Mouse (Mus musculus): Measurements from ENCODE around the gene Gm10772.
"Not testable (repeated sequence)": the region's sequence is repeated elsewhere in the genome, so short reads cannot be mapped to it uniquely, and the experiment has no call there.

Gm10772 gene

GRCm38 (mm10) chr13:66227473-66227872 lies at the start of gene Gm10772:
Gene Gm10772, minus strand, starts transcription at chr13:66227573.
- not testable (repeated sequence) for DNase-seq (ENCODE audit: low read depth)

GRCm38 (mm10) chr13:66263914-66264313 lies 36.5 kb upstream of the Gm10772 start:
- DNase-seq (ENCODE audit: low read depth) = not testable (repeated sequence)

GRCm38 (mm10) chr13:66263141-66263540 lies 35.8 kb upstream of the Gm10772 start:
- DNase-seq (ENCODE audit: low read depth) = not testable (repeated sequence)

GRCm38 (mm10) chr13:66214349-66214748 lies 13.0 kb downstream of the Gm10772 start:
- DNase-seq (ENCODE audit: low read depth) = no peak

GRCm38 (mm10) chr13:66213811-66214210 lies 13.6 kb downstream of the Gm10772 start:
- DNase-seq (ENCODE audit: low read depth) = not testable (repeated sequence)

- DNase-seq (ENCODE audit: low read depth) = not testable (repeated sequence)
Measured at GRCm38 (mm10) chr13:66179172-66179571, 48.2 kb downstream of the Gm10772 start.
